9 mouse cellular contexts compared by ENCODE assay signal in the genomic region with DNA sequence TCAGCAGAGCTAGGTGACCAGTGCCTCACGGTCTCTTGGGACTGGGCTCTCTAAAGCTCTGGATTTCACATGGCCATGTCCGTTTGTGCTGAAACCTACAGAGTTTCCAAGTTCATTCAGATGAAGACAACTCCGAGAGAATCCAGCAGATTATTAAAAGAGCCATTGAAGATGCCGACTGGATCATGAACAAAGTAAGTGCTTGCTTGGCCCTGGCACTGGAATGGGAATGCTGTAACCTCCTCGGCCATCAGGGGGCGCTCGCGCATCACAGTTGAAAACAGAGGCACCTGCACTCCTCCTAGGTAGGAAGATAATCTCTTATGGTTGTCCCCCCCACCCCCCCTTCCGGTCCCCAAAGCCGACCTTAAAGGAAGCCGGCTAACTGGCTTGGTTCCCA. TPM values are rescaled to one million over a fixed set of nuclear protein-coding genes. Genes with fewer than 3 reads are reported as not detected.
DNase-seq lines count a peak whose midpoint lies in the region; ATAC-seq and TF ChIP-seq lines count a peak whose summit lies in the region.
"Had no signal": no experiment of that assay in that cellular context is flagged by ENCODE, and none has a peak within 500 bp of the region (broad histone marks: within the 10 kb centered on the region; RNA-seq: fewer than 3 reads in every experiment).

No protein-coding gene starts in this region.

- no peaks in the 10 kb centered on the region for H3K9me3 ChIP-seq in kidney, postnatal 0 days (replicated peaks; ENCODE audit: low read length)
- H3K9me3 ChIP-seq in kidney, embryonic 16.5 days (ENCODE audit: low read length) = no peaks in the 10 kb centered on the region
- H3K9me3 ChIP-seq in hindbrain, embryonic 15.5 days = no peaks in the 10 kb centered on the region

- no peak overlapping the region for H3K4me2 ChIP-seq in kidney, postnatal 0 days (ENCODE audit: low read length)
- no peak overlapping the region for H3K4me2 ChIP-seq in kidney, embryonic 16.5 days (replicated peaks; ENCODE audit: low read depth, low read length)
- no peak overlapping the region for H3K4me2 ChIP-seq in hindbrain, embryonic 15.5 days

- TF ChIP-seq CTCF in kidney, postnatal 0 days (IDR thresholded peaks at IDR 0.05; ENCODE audit: low read depth) = peak; percentile 74

- WGBS in kidney, postnatal 0 days = 15% methylated on average over 11 of the region's 11 CpGs
- WGBS in kidney, embryonic 16.5 days = 13% methylated on average over 11 of the region's 11 CpGs
- 18% methylated on average over 11 of the region's 11 CpGs for WGBS in hindbrain, embryonic 15.5 days

- 0 out of 2 replicates have a peak, but pooled peaks cover 5% of the 10 kb centered on the region for H3K36me3 ChIP-seq in kidney, postnatal 0 days (ENCODE audit: insufficient read depth, low read length)
- H3K36me3 ChIP-seq in kidney, embryonic 16.5 days (ENCODE audit: insufficient read depth, low read length) = 0 out of 2 replicates have a peak, but pooled peaks cover 4% of the 10 kb centered on the region
- no peaks in the 10 kb centered on the region for H3K36me3 ChIP-seq in hindbrain, embryonic 15.5 days

- no peak for ATAC-seq in kidney, postnatal 0 days (replicated peaks; ENCODE audit: low FRiP score, low read depth)
- ATAC-seq in kidney, embryonic 16.5 days (ENCODE audit: low FRiP score, low TSS enrichment) = no peak
- ATAC-seq in hindbrain, embryonic 15.5 days (ENCODE audit: low FRiP score, low read depth) = peak; percentile 23; the same call in 1 of the 2 replicates
- ATAC-seq in inflammation-experienced regulatory T-cells, adult 6 months = no peak

- H3K4me3 ChIP-seq in kidney, postnatal 0 days (replicated peaks; ENCODE audit: low read depth, low read length) = no peak overlapping the region
- no peak overlapping the region for H3K4me3 ChIP-seq in kidney, embryonic 16.5 days (ENCODE audit: low read length)
- no peak overlapping the region for H3K4me3 ChIP-seq in hindbrain, embryonic 15.5 days

- 0 out of 2 replicates have a peak, but pooled peaks cover 3% of the 10 kb centered on the region for H3K4me1 ChIP-seq in kidney, postnatal 0 days (replicated peaks; ENCODE audit: insufficient read depth, low read length)
- H3K4me1 ChIP-seq in kidney, embryonic 16.5 days (ENCODE audit: insufficient read depth, low read length) = peaks cover 4% of the 10 kb centered on the region
- H3K4me1 ChIP-seq in hindbrain, embryonic 15.5 days (replicated peaks) = no peaks in the 10 kb centered on the region

- DNase-seq in kidney, postnatal 0 days (ENCODE audit: low spot score) = no peak
- peak; percentile 70 for DNase-seq in NIH3T3 (ENCODE audit: low read depth)
- DNase-seq in cerebellum, adult 8-10 months = peak; percentile 64
- DNase-seq in lung, postnatal 10 days = peak; percentile 64
- peak; percentile 76 to 86 for DNase-seq in spleen, postnatal 10 days (ENCODE audit: low spot score in 2 of 2)

- no peaks in the 10 kb centered on the region for H3K27me3 ChIP-seq in kidney, postnatal 0 days (ENCODE audit: insufficient read depth, low read length)
- H3K27me3 ChIP-seq in kidney, embryonic 16.5 days (ENCODE audit: insufficient read depth, low read length) = no peaks in the 10 kb centered on the region
- no peaks in the 10 kb centered on the region for H3K27me3 ChIP-seq in hindbrain, embryonic 15.5 days

- H3K9ac ChIP-seq in kidney, postnatal 0 days (ENCODE audit: low read depth, low read length) = no peak overlapping the region
- no peak overlapping the region for H3K9ac ChIP-seq in kidney, embryonic 16.5 days (replicated peaks; ENCODE audit: low read length)
- no peak overlapping the region for H3K9ac ChIP-seq in hindbrain, embryonic 15.5 days

- no peak overlapping the region for H3K27ac ChIP-seq in kidney, postnatal 0 days
- no peak overlapping the region for H3K27ac ChIP-seq in kidney, embryonic 16.5 days (ENCODE audit: low read length)
- no peak overlapping the region for H3K27ac ChIP-seq in hindbrain, embryonic 15.5 days (replicated peaks)
- H3K27ac ChIP-seq: macrophage had no signal

RNA-seq across cellular contexts. Expression of gene Lyrm9, which starts 11.6 kb away (rescaled TPM):
- polyA plus RNA-seq in kidney, postnatal 0 days (2015; fragmentation: Nextera tagmentation; extraction: Ambion mirVana) = 27.5 and 28.6 TPM in 2 replicates
- 21.1 TPM in 2 replicates for polyA plus RNA-seq in kidney, embryonic 16.5 days (2015; fragmentation: Nextera tagmentation; extraction: Ambion mirVana)
- polyA plus RNA-seq in hindbrain, embryonic 15.5 days (2015; fragmentation: Nextera tagmentation; extraction: Ambion mirVana) = 34.5 and 39.2 TPM in 2 replicates
- 10 to 100 TPM; 17.9 to 38.4 (median 28.3) TPM for polyA plus RNA-seq in inflammation-experienced regulatory T-cells, adult 6 months (2017; shearing (Covaris generic))
